Mouse (Mus musculus): ENCODE measurements at regions not wholly inside any gene's neighbourhood (a gene's known extent, or its start where the extent isn't known, plus 50 kb on each side); places are given as distances from the start of the nearest gene placed in this dataset.

DNA sequence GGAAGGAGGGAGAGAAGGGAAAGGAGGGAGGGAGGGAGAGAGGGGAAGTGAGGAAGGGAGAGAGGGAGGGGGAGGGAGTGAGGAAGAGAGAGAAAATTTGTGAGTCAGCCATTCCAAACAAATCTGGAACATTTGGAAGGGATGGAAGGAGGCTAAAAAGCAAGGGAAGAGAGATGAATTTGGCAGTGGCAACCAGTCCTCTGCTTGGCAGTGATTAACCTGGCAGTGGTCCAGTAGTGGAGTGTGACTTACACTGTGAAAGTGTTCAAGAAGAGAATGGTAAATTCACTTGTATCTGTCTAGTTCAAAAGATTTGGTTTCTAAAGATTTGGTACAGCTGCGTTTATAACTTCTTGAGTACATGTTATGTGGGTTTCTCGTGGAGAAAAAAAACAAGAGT lies 553.7 kb upstream of the Tenm4 start:
- TF ChIP-seq CTCF (IDR thresholded peaks at IDR 0.05; ENCODE audit: low read depth) (no peak), EP300 (IDR thresholded peaks at IDR 0.05; ENCODE audit: low read depth) (no peak)
